Mouse (Mus musculus) heart, postnatal 0 days (tissue): Measurements from ENCODE around the gene Tspoap1.

Experiments
- CTCF ChIP-seq: IDR thresholded peaks from 2 replicates; pipeline ENCODE4 v1.5.1; 2016; ENCODE audit warnings: antibody characterized with exemption, control low read depth, low read depth
- EP300 ChIP-seq: IDR thresholded peaks from 2 replicates; pipeline ENCODE4 v1.6.1; 2016; ENCODE audit warnings: antibody characterized with exemption, low read depth

- TF ChIP-seq CTCF: no peak
- TF ChIP-seq EP300: no peak
Measured at GRCm38 (mm10) chr11:87747716-87748115, 12.6 kb upstream of the Tspoap1 start.
